ENCODE assay signal across 15 mouse cellular contexts in the genomic region with DNA sequence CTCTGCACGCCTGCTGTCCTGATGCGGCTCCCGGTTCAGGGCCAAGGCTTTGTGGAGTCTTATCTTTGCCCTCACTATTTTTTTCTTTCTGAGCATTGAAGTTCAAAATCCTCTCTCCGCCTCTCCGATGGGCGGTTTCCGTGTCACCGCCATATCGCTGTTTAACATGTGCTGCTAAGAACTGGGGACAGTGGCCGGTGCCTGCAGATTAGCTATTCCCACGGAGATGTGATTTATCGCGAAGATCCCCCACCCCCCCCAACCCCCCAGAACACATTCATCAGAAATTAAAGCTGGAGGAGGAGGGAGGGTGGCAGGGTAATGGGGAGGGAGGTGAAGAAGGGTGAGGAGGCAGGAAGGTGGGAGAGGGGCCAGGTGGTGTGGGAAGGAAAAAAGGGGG.
A peak's percentile ranks its signal among the peaks of the same experiment; 100 is the strongest.
DNase-seq lines count a peak whose midpoint lies in the region; ATAC-seq and TF ChIP-seq lines count a peak whose summit lies in the region.
"Had no signal": no experiment of that assay in that cellular context is flagged by ENCODE, and none has a peak within 500 bp of the region (broad histone marks: within the 10 kb centered on the region; RNA-seq: fewer than 3 reads in every experiment).

No protein-coding gene starts in this region.

- no peak overlapping the region for H3K4me2 ChIP-seq in hindbrain, postnatal 0 days (ENCODE audit: low read depth, low read length)
- no peak overlapping the region for H3K4me2 ChIP-seq in hindbrain, embryonic 13.5 days
- peak overlapping the region; percentile 39 for H3K4me2 ChIP-seq in midbrain, embryonic 14.5 days (ENCODE audit: low read length)

- peaks cover 44% of the 10 kb centered on the region for H3K4me1 ChIP-seq in hindbrain, embryonic 10.5 days (replicated peaks)
- H3K4me1 ChIP-seq in hindbrain, postnatal 0 days (ENCODE audit: insufficient read depth, low read length): 0 out of 2 replicates have a peak, but pooled peaks cover 13% of the 10 kb centered on the region
- H3K4me1 ChIP-seq in embryonic facial prominence, embryonic 10.5 days: peaks cover 34% of the 10 kb centered on the region
- H3K4me1 ChIP-seq in hindbrain, embryonic 13.5 days (replicated peaks): peaks cover 36% of the 10 kb centered on the region
- peaks cover 32% of the 10 kb centered on the region for H3K4me1 ChIP-seq in midbrain, embryonic 14.5 days (ENCODE audit: control insufficient read depth, insufficient read depth, low read length)

- peaks cover 93% of the 10 kb centered on the region for H3K27me3 ChIP-seq in hindbrain, embryonic 10.5 days (ENCODE audit: insufficient read depth, poor library complexity, severe bottlenecking)
- H3K27me3 ChIP-seq in hindbrain, postnatal 0 days (ENCODE audit: insufficient read depth, low read length): peaks cover 5% of the 10 kb centered on the region
- H3K27me3 ChIP-seq in embryonic facial prominence, embryonic 10.5 days (replicated peaks; ENCODE audit: low read depth, poor library complexity, severe bottlenecking): peaks cover 88% of the 10 kb centered on the region
- H3K27me3 ChIP-seq in hindbrain, embryonic 13.5 days: peaks cover 44% of the 10 kb centered on the region
- peaks cover 15% of the 10 kb centered on the region; the same call in 1 of the 2 replicates for H3K27me3 ChIP-seq in midbrain, embryonic 14.5 days (ENCODE audit: control insufficient read depth, insufficient read depth, low read length)

- no peak for TF ChIP-seq CTCF in hindbrain, postnatal 0 days (IDR thresholded peaks at IDR 0.05; ENCODE audit: low read depth)

- peak overlapping the region; percentile 36 for H3K4me3 ChIP-seq in hindbrain, embryonic 10.5 days
- H3K4me3 ChIP-seq in hindbrain, postnatal 0 days (ENCODE audit: low read length): no peak overlapping the region
- H3K4me3 ChIP-seq in embryonic facial prominence, embryonic 10.5 days: peak overlapping the region; percentile 29; the same call in 1 of the 2 replicates
- no peak overlapping the region for H3K4me3 ChIP-seq in hindbrain, embryonic 13.5 days
- H3K4me3 ChIP-seq in midbrain, embryonic 14.5 days (replicated peaks; ENCODE audit: low read depth, low read length): no peak overlapping the region

- no peak for DNase-seq in hindbrain, embryonic 10.5 days (ENCODE audit: low spot score)
- no peak for DNase-seq in hindbrain, postnatal 0 days (ENCODE audit: low spot score)
- DNase-seq in embryonic facial prominence, embryonic 10.5 days (ENCODE audit: low spot score): no peak
- peak; percentile 67 for DNase-seq in midbrain, embryonic 14.5 days
- no peak for DNase-seq in spleen, postnatal 36 days (ENCODE audit: low spot score in 2 of 2)
- no peak for DNase-seq in yolk sac, embryonic 10.5 days (ENCODE audit: low spot score)
- DNase-seq in right cerebral cortex, adult 2 months (ENCODE audit: low spot score in 2 of 2): no peak
- DNase-seq: adrenal gland, postnatal 36 days; cerebellum, adult 8-10 months; heart, adult 11 months; kidney, adult 18-20 months; layer of hippocampus, postnatal 36 days; liver, postnatal 0 days; right cerebral cortex, postnatal 4 days had no signal

- ATAC-seq in hindbrain, postnatal 0 days: no peak
- no peak for ATAC-seq in hindbrain, embryonic 13.5 days (ENCODE audit: low FRiP score)
- ATAC-seq in midbrain, embryonic 14.5 days (ENCODE audit: low FRiP score, low TSS enrichment): no peak; the same call in 1 of the 2 replicates
- ATAC-seq: liver, postnatal 0 days had no signal

- no peak overlapping the region for H3K9ac ChIP-seq in hindbrain, postnatal 0 days (replicated peaks; ENCODE audit: low read length)
- H3K9ac ChIP-seq in hindbrain, embryonic 13.5 days: peak overlapping the region; percentile 35; the same call in 1 of the 2 replicates
- no peak overlapping the region for H3K9ac ChIP-seq in midbrain, embryonic 14.5 days (replicated peaks; ENCODE audit: low read length)
- H3K9ac ChIP-seq: liver, postnatal 0 days had no signal

- WGBS in hindbrain, embryonic 10.5 days: 2% methylated on average over 13 of the region's 13 CpGs
- 3% methylated on average over 13 of the region's 13 CpGs for WGBS in hindbrain, postnatal 0 days
- WGBS in embryonic facial prominence, embryonic 10.5 days: 3% methylated on average over 13 of the region's 13 CpGs
- 2% methylated on average over 13 of the region's 13 CpGs for WGBS in hindbrain, embryonic 13.5 days
- 2% methylated on average over 13 of the region's 13 CpGs for WGBS in midbrain, embryonic 14.5 days

- H3K27ac ChIP-seq in hindbrain, embryonic 10.5 days: peak overlapping the region; percentile 40; the same call in 1 of the 2 replicates
- H3K27ac ChIP-seq in hindbrain, postnatal 0 days: no peak overlapping the region
- no peak overlapping the region for H3K27ac ChIP-seq in embryonic facial prominence, embryonic 10.5 days (replicated peaks)
- peak overlapping the region; percentile 84 for H3K27ac ChIP-seq in hindbrain, embryonic 13.5 days
- H3K27ac ChIP-seq in midbrain, embryonic 14.5 days (replicated peaks; ENCODE audit: low read depth, low read length): peak overlapping the region; percentile 81

- H3K36me3 ChIP-seq in hindbrain, embryonic 10.5 days: no peaks in the 10 kb centered on the region
- H3K36me3 ChIP-seq in hindbrain, postnatal 0 days (ENCODE audit: insufficient read depth, low read length): no peaks in the 10 kb centered on the region
- H3K36me3 ChIP-seq in embryonic facial prominence, embryonic 10.5 days (replicated peaks): no peaks in the 10 kb centered on the region
- H3K36me3 ChIP-seq in hindbrain, embryonic 13.5 days: no peaks in the 10 kb centered on the region
- no peaks in the 10 kb centered on the region for H3K36me3 ChIP-seq in midbrain, embryonic 14.5 days (ENCODE audit: control insufficient read depth, insufficient read depth, low read length)

- no peaks in the 10 kb centered on the region for H3K9me3 ChIP-seq in hindbrain, embryonic 10.5 days
- H3K9me3 ChIP-seq in hindbrain, postnatal 0 days (ENCODE audit: low read length): no peaks in the 10 kb centered on the region
- no peaks in the 10 kb centered on the region for H3K9me3 ChIP-seq in embryonic facial prominence, embryonic 10.5 days
- H3K9me3 ChIP-seq in hindbrain, embryonic 13.5 days: no peaks in the 10 kb centered on the region
- no peaks in the 10 kb centered on the region for H3K9me3 ChIP-seq in midbrain, embryonic 14.5 days (ENCODE audit: control insufficient read depth, low read length)

Comparison
In these comparisons a context has a peak if more than half of its experiments do, and no peak if none do; other contexts are left out.
1. H3K27ac ChIP-seq: peak in hindbrain, embryonic 10.5 days (single experiment), hindbrain, embryonic 13.5 days (single experiment) and midbrain, embryonic 14.5 days (single experiment); none in hindbrain, postnatal 0 days (single experiment) and embryonic facial prominence, embryonic 10.5 days (single experiment).
2. H3K4me3 ChIP-seq: peak in hindbrain, embryonic 10.5 days (single experiment) and embryonic facial prominence, embryonic 10.5 days (single experiment); none in hindbrain, postnatal 0 days (single experiment), hindbrain, embryonic 13.5 days (single experiment) and midbrain, embryonic 14.5 days (single experiment).